Mouse (Mus musculus) neural tube, embryonic 11.5 days (tissue): Measurements from ENCODE around the gene Lck. TPM values are rescaled to one million over a fixed set of nuclear protein-coding genes. Genes with fewer than 3 reads are reported as not detected.
"Not testable (repeated sequence)": the region's sequence is repeated elsewhere in the genome, so short reads cannot be mapped to it uniquely, and the experiment has no call there.

Experiments
- ATAC-seq: fragments of 200-750 bp; cut with Nextera tagmentation; 2 replicates; pipeline ENCODE4 v1.8.0; 2017; ENCODE audit warnings: moderate number of reproducible peaks, mild to moderate bottlenecking, moderate TSS enrichment, moderate library complexity; ENCODE audit not compliant: insufficient read depth, low FRiP score, low TSS enrichment
- DNase-seq: peaks from one replicate; pipeline ENCODE4 v3.0.0-alpha.2; 2015; ENCODE audit warnings: low spot score
- H3K27ac ChIP-seq: fragments of 300-500 bp; sonication (generic); 2 replicates; pipeline ENCODE4 v1.5.1; 2014; ENCODE audit warnings: low read depth, mild to moderate bottlenecking, low read length
- H3K27me3 ChIP-seq: fragments of 300-500 bp; sonication (generic); 2 replicates; pipeline ENCODE4 v1.6.1; 2014; ENCODE audit warnings: mild to moderate bottlenecking, low read length, mixed read lengths; ENCODE audit not compliant: control insufficient read depth, insufficient read depth
- H3K36me3 ChIP-seq: fragments of 300-500 bp; sonication (generic); 2 replicates; pipeline ENCODE4 v1.6.1; 2014; ENCODE audit warnings: mild to moderate bottlenecking, low read length, moderate library complexity, mixed read lengths; ENCODE audit not compliant: control insufficient read depth, insufficient read depth
- H3K4me1 ChIP-seq: fragments of 300-500 bp; sonication (generic); 2 replicates; pipeline ENCODE4 v1.6.1; 2014; ENCODE audit warnings: low read length, mixed read lengths; ENCODE audit not compliant: control insufficient read depth, insufficient read depth
- H3K4me2 ChIP-seq: fragments of 300-500 bp; sonication (generic); 2 replicates; pipeline ENCODE4 v1.6.1; 2014; ENCODE audit warnings: low read depth, mild to moderate bottlenecking, moderate library complexity
- H3K4me3 ChIP-seq: fragments of 300-500 bp; sonication (generic); 2 replicates; pipeline ENCODE4 v1.5.1; 2014; ENCODE audit warnings: low read depth, low read length
- H3K9ac ChIP-seq: fragments of 300-500 bp; sonication (generic); 2 replicates; pipeline ENCODE4 v1.6.1; 2014; ENCODE audit warnings: mild to moderate bottlenecking, low read length
- H3K9me3 ChIP-seq: fragments of 300-500 bp; sonication (generic); 2 replicates; pipeline ENCODE4 v1.6.1; 2016; ENCODE audit warnings: low read length; ENCODE audit not compliant: control insufficient read depth
- WGBS: fragments of 180-500 bp; shearing (Covaris S2); extraction: QIAGEN DNeasy Blood & Tissue Kit; methylation state at CpG from one replicate; pipeline ENCODE4 v1.1.7; 2014; 5-methylcytosine and 5-hydroxymethylcytosine counted together
- polyA plus RNA-seq: library from polyadenylated mRNA; unstranded; fragments of >200 nt; fragmentation: Nextera tagmentation; extraction: Ambion mirVana; gene quantifications from 2 replicates; pipeline ENCODE4 v1.2.1, GENCODE M21; 2014

Lck gene
- polyA plus RNA-seq, 1 experiment from 2014 or later = 7.0 TPM

DNA sequence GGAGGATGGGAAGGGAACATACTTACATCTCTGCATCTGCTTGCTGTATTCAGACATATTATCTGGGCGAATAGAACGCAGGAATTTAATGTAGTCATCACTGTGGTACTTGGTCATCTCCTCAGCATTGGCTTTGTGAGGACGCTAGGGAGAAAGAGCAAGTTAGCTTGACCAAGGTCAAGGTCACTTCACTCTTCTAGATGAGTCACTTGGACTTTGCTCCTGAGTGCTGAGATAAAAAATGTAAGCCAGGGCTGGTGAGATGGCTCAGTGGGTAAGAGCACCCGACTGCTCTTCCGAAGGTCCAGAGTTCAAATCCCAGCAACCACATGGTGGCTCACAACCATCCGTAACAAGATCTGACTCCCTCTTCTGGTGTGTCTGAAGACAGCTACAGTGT is 44.5 kb downstream of the Lck start:
- H3K4me2 ChIP-seq, H3K27ac ChIP-seq, H3K9me3 ChIP-seq, DNase-seq, H3K4me1 ChIP-seq, H3K4me3 ChIP-seq, ATAC-seq, H3K27me3 ChIP-seq, H3K9ac ChIP-seq: not testable (repeated sequence)
- H3K36me3 ChIP-seq = peaks cover 29% of the 10 kb centered on the region
- 93% methylated on average over 5 of the region's 6 CpGs for WGBS

DNA sequence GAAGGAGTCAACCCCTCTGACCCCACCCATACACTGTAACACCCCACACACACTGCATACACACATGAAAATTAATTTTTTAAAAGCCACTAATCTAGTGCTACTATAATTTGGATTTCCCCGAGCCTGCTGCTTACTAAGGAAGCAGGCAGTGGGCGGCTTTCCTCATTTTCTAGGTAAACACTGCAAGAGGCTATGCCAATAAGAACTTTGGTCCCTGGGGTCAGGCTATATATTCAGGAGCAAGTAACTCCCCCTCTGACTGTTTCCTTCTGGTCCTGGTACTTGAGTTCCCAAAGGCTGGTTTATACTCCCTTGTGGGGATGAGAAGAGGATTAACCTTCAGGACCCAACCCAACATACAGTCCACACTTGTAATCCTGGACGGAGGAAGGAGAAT is 47.6 kb downstream of the Lck start:
- Histone ChIP-seq H3K4me2 (no peak overlapping the region), H3K4me1 (no peaks in the 10 kb centered on the region), H3K4me3 (no peak overlapping the region), H3K36me3 (peaks cover 40% of the 10 kb centered on the region), H3K27me3 (no peaks in the 10 kb centered on the region), H3K9me3 (no peaks in the 10 kb centered on the region), H3K9ac (no peak overlapping the region), H3K27ac (no peak overlapping the region)
- ATAC-seq (no peak), DNase-seq (no peak)
- WGBS = 88% methylated on average over 3 of the region's 3 CpGs

DNA sequence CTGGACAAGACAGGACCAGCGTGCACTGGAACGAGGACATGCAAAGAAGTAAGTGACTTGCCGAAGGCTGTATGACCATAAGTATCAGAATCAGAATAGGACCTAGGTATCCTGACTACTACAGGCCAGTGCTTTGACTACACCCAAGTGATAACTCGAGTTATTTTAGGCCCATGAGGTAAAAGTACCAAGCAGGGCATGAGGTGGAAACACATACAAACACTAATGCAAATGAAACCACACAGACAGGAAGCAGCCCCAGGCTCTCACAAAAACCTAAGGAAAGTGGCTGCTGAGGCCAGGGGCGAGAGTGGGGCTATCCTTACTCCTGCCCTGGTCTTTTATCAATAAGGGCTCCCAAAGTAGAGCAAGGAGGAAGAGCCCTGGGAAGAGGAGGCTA is 48.1 kb downstream of the Lck start:
- H3K9ac ChIP-seq = no peak overlapping the region
- peaks cover 38% of the 10 kb centered on the region for H3K36me3 ChIP-seq
- no peaks in the 10 kb centered on the region for H3K9me3 ChIP-seq
- H3K27ac ChIP-seq = no peak overlapping the region
- ATAC-seq = no peak
- no peak for DNase-seq
- H3K27me3 ChIP-seq = no peaks in the 10 kb centered on the region
- H3K4me2 ChIP-seq = no peak overlapping the region
- H3K4me3 ChIP-seq = no peak overlapping the region
- no peaks in the 10 kb centered on the region for H3K4me1 ChIP-seq
- 97% methylated on average over 5 of the region's 5 CpGs for WGBS

DNA sequence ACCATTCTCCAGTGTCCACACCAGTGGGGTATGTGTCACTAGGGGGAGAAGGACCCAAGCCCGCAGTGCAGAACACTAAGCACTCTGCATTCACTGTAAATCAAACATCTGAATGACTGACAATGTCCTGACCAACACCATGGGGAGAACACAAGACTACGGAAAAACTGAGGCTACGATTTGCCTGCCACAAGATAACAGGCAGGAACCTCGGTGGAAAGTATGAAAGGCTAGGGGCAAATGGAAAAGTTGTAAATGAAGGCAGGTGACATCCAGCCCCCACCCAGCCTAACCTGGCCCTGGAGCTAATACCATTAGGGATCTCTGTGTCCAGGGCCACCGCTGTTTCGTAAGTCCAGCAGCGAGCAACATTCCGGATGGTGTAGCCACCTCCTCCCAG is 54.9 kb downstream of the Lck start:
- Histone ChIP-seq H3K27me3 (no peaks in the 10 kb centered on the region), H3K27ac (no peak overlapping the region), H3K9ac (no peak overlapping the region), H3K36me3 (peaks cover 26% of the 10 kb centered on the region), H3K4me1 (peaks cover 3% of the 10 kb centered on the region; the same call in 1 of the 2 replicates), H3K4me3 (no peak overlapping the region), H3K4me2 (no peak overlapping the region), H3K9me3 (no peaks in the 10 kb centered on the region)
- 94% methylated on average over 8 of the region's 8 CpGs for WGBS
- no peak for DNase-seq
- ATAC-seq = no peak

DNA sequence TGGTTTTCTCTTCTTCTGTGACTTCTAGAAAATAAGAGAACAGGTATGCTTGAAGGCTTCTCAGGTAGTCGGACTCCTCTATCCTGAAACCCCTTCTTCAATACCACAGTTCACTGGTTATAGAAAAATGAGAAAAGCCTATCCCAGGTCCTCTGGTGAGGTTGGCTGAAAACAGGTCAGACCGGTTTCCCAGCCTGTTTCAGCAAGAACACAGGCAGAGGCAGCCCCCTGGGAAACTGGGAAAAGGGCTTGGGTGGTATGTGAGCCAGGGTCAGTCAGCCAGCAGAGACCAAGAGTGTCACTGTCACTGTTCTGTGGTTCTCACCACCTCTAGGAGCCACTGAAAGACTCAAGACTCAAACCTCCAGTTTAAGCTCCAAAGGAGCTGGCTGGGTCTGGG is 56.5 kb downstream of the Lck start:
- ATAC-seq (no peak), DNase-seq (no peak)
- peaks cover 8% of the 10 kb centered on the region for H3K4me1 ChIP-seq
- no peak overlapping the region for H3K9ac ChIP-seq
- peaks cover 15% of the 10 kb centered on the region for H3K36me3 ChIP-seq
- H3K4me3 ChIP-seq = no peak overlapping the region
- 52% methylated on average over 2 of the region's 2 CpGs for WGBS
- no peaks in the 10 kb centered on the region for H3K9me3 ChIP-seq
- no peaks in the 10 kb centered on the region for H3K27me3 ChIP-seq
- H3K4me2 ChIP-seq = no peak overlapping the region
- no peak overlapping the region for H3K27ac ChIP-seq

DNA sequence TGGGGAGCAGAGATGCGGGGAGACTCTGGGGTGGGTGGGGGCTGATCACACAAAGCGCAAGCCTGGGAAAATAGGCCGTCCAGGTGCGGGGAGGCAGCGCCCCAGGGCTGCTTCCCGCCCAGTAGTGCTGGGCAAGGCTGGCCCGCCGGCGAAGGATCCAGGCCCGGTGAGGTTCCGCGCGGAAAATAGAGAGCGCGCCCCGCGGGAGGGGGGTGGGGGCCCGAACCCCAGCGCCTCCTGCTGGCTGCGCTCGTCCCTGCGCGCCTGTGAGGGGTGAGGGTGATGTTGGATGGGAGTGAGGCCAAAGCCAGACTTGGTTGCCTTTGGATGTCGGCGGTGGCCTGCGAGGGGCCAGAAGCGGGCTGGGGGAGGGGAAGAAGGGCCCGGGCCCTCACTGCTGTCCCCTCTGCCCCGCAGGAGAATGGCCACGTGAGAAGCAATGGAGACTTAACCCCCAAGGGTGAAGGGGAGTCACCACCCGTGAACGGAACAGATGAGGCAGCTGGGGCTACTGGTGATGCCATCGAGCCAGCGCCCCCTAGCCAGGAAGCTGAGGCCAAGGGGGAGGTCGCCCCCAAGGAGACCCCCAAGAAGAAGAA is 59.0 kb downstream of the Lck start:
- Histone ChIP-seq H3K4me2 (peak overlapping the region; percentile 65), H3K9me3 (no peaks in the 10 kb centered on the region), H3K36me3 (peaks cover 7% of the 10 kb centered on the region), H3K9ac (peak overlapping the region; percentile 100), H3K4me3 (peak overlapping the region; percentile 72), H3K27ac (peak overlapping the region; percentile 96), H3K27me3 (no peaks in the 10 kb centered on the region), H3K4me1 (peaks cover 23% of the 10 kb centered on the region)
- DNase-seq = peak; percentile 84
- peak; percentile 29 for ATAC-seq
- WGBS = under 1% methylated on average over 27 of the region's 35 CpGs

DNA sequence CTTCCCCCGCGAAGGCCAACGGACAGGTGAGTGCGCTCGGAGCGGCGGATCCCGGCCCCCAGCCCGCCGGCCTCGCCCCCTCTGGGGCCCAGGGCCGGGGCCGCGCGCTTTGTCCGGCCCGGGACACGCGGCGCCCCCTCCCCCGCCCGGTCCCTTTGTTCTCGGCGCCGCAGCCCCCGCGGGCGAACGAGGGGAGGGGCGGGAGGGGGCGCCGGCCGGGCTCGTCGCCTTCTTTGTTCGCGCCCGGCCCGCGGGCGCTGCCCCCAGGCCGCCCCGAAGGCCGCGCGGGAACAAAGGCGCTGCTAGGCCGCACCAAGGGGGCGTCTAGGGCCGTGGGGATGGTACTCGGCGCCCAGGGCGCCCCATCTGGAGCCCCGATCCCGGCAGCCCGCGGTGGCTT is 59.5 kb downstream of the Lck start:
- H3K36me3 ChIP-seq = peaks cover 7% of the 10 kb centered on the region
- peaks cover 23% of the 10 kb centered on the region for H3K4me1 ChIP-seq
- ATAC-seq = peak; percentile 17; the same call in 1 of the 2 replicates
- H3K4me3 ChIP-seq = peak overlapping the region; percentile 72
- H3K4me2 ChIP-seq = peak overlapping the region; percentile 65
- DNase-seq = peak; percentile 64
- H3K27ac ChIP-seq = peak overlapping the region; percentile 96
- H3K9me3 ChIP-seq = no peaks in the 10 kb centered on the region
- H3K9ac ChIP-seq = peak overlapping the region; percentile 100
- 1% methylated on average over 41 of the region's 57 CpGs for WGBS
- H3K27me3 ChIP-seq = no peaks in the 10 kb centered on the region

DNA sequence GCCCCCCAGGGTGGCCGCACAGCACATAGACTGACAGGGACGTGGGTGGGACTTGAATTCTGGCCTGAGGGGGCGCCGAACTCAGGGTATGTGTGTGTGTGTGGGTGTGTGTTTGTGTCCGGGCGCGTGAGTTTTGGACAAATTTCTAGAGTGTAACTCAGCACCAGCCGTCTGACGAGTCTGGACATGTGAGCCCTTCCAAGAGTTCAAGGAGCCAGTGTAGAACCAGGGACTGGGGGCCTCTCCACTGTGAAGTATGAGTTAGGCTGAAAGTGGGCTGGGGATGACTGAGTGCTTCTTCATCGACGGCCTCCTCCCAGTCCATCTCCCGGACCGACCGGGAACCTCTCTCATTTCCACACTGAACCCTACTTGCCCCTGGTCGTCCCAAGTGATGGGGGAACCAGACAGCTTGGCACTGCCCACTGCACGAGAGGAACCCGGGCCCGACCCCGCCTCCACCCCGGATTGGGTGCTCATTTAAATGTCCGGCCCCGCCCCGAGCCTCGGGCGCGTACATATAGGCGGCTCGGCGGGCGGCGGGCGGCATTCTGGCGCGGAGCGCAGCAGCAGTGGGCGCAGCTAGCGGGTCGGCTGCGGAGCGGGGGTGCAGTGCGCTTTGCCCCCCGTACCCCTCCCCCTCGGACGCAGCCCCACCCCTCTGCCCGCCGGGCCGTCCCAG is 60.2 kb downstream of the Lck start, which contains the start of gene Marcksl1:
TSS of gene Marcksl1 (plus strand) at position 496 of the 682 bp plus-strand sequence.
- DNase-seq = peak; percentile 92

More for the DNA sequence above, 60.2 kb downstream of the Lck start, which contains the start of gene Marcksl1:
- H3K9ac ChIP-seq = peak within 1 kb of the TSS; percentile 100
- peak; percentile 81 for ATAC-seq
- peak within 1 kb of the TSS; percentile 72 for H3K4me3 ChIP-seq
- no peaks in the 10 kb centered on the region for H3K9me3 ChIP-seq
- peak within 1 kb of the TSS; percentile 65 for H3K4me2 ChIP-seq
- no peaks in the 10 kb centered on the region for H3K27me3 ChIP-seq
- peak within 1 kb of the TSS; percentile 96 for H3K27ac ChIP-seq
- H3K36me3 ChIP-seq = peaks cover 7% of the 10 kb centered on the region
- WGBS = 8% methylated on average over 41 of the region's 47 CpGs
- peaks cover 23% of the 10 kb centered on the region for H3K4me1 ChIP-seq
